Mouse (Mus musculus) forebrain, embryonic 15.5 days (tissue): ENCODE results near the gene Trim37. TPM values are rescaled to one million over a fixed set of nuclear protein-coding genes. Genes with fewer than 3 reads are reported as not detected.
A peak's percentile ranks its signal among the peaks of the same experiment; 100 is the strongest.

Experiments used
- ATAC-seq: fragments of 200-750 bp; cut with Nextera tagmentation; replicated peaks from 2 replicates; pipeline ENCODE4 v1.8.0; 2017; ENCODE audit warnings: mild to moderate bottlenecking, moderate TSS enrichment, moderate library complexity
- H3K27ac ChIP-seq: fragments of 300-500 bp; sonication (generic); replicated peaks from 2 replicates; pipeline ENCODE4 v1.5.1; 2015; ENCODE audit warnings: mild to moderate bottlenecking, inconsistent platforms
- H3K27me3 ChIP-seq: fragments of 300-500 bp; sonication (generic); 2 replicates; pipeline ENCODE4 v1.6.1; 2015; ENCODE audit warnings: inconsistent platforms
- H3K36me3 ChIP-seq: fragments of 300-500 bp; sonication (generic); 2 replicates; pipeline ENCODE4 v1.6.1; 2015; ENCODE audit warnings: mild to moderate bottlenecking, inconsistent platforms
- H3K4me1 ChIP-seq: fragments of 300-500 bp; sonication (generic); 2 replicates; pipeline ENCODE4 v1.6.1; 2015; ENCODE audit warnings: inconsistent platforms
- H3K4me2 ChIP-seq: fragments of 300-500 bp; sonication (generic); replicated peaks from 2 replicates; pipeline ENCODE4 v1.6.1; 2015; ENCODE audit warnings: mild to moderate bottlenecking, inconsistent platforms
- H3K4me3 ChIP-seq: fragments of 300-500 bp; sonication (generic); 2 replicates; pipeline ENCODE4 v1.5.1; 2015; ENCODE audit warnings: mild to moderate bottlenecking, inconsistent platforms
- H3K9ac ChIP-seq: fragments of 300-500 bp; sonication (generic); replicated peaks from 2 replicates; pipeline ENCODE4 v1.6.1; 2015; ENCODE audit warnings: mild to moderate bottlenecking, inconsistent platforms
- H3K9me3 ChIP-seq: fragments of 300-500 bp; sonication (generic); 2 replicates; pipeline ENCODE4 v1.6.1; 2016; ENCODE audit warnings: inconsistent platforms
- WGBS: fragments of 180-500 bp; shearing (Covaris S2); methylation state at CpG from one replicate; pipeline ENCODE4 v1.1.7; 2015; ENCODE audit warnings: mixed read lengths; 5-methylcytosine and 5-hydroxymethylcytosine counted together
- polyA plus RNA-seq: library from polyadenylated mRNA; unstranded; fragments of >200 nt; fragmentation: Nextera tagmentation; extraction: Ambion mirVana; gene quantifications from 2 replicates; pipeline ENCODE4 v1.2.1, GENCODE M21; 2015

Trim37 gene
- 86.9 and 90.3 TPM in 2 replicates for polyA plus RNA-seq

DNA sequence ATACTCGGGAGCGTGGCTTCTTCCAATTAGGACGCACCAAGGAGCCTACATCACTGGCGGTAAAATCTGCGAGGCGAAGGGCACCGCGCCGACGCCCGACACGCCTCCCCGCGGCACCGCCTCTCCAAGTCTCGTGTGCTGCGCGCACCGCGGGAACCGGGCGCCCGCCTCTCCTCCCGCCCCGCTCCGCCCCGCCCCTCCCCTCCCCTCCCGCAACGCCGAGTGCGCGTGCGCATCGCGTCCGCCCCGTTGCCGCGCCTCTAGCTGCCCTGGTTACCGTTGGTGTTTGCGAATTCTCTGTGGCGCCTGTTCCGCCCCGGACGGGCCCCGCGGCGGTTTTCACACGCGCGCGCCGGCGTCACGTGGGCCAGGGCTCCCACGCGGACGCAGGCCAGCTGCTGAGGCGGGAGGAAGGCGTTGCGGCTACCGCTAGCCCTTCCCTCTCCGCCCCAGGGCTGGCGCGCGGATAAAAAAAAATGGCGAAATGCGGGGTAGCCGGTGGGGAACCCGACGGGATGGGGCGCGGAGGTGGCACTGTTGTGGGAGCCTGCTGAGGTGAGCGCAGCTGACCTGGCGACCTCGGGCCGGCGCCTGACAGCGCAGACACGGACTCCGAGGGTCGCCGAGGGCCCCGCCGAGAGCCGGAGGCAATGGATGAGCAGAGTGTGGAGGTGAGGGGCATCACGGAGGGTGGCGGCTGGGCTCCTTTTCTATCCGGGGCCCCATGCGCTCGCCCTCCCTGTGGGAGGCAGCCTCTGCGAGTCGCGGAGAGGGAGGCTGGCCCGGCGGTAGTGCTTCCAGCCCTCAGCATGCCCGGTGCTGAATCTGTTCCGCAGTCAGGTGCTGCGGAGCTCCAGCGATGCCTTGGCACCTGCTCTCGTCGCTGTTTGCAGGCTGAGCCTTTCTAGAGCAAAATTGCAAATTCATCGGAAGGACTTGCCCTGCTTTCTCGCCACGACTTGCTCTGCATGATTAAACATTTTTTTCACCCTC lies at the start of gene Trim37:
Gene Trim37 (plus strand): TSS at position 254 of the 993 bp plus-strand sequence.
- under 1% methylated on average over 77 of the region's 105 CpGs for WGBS
- H3K4me2 ChIP-seq, result peak within 1 kb of the TSS; percentile 53
- H3K9me3 ChIP-seq, result no peaks in the 10 kb centered on the region
- peak within 1 kb of the TSS; percentile 64 for H3K4me3 ChIP-seq
- no peaks in the 10 kb centered on the region for H3K27me3 ChIP-seq
- peaks cover 26% of the 10 kb centered on the region for H3K4me1 ChIP-seq
- ATAC-seq, result peak; percentile 95
- peaks cover 22% of the 10 kb centered on the region for H3K36me3 ChIP-seq
- peak within 1 kb of the TSS; percentile 80 for H3K9ac ChIP-seq
- peak within 1 kb of the TSS; percentile 91 for H3K27ac ChIP-seq

DNA sequence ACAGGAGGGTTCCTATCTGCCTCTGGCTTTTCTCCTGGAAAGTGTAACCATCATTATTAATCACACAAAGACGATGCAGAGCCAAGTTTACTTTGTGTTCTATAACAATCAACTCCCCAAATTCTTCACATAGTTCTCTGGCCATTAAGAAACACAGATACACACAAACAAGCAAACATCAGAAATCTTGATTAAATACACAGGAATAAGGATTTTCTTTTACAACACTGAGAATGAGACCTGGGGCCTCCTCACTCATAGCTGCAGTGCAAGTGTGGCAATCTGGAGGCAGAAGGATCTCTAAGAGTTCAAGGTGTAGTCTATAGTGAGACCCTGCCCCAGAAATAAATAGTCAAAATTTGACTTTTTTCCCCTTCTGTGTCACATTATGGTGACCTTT lies 43.2 kb upstream of the Trim37 start:
- H3K4me3 ChIP-seq, result no peak overlapping the region
- no peaks in the 10 kb centered on the region for H3K27me3 ChIP-seq
- ATAC-seq, result no peak
- H3K36me3 ChIP-seq, result peaks cover 43% of the 10 kb centered on the region
- no peak overlapping the region for H3K9ac ChIP-seq
- no peaks in the 10 kb centered on the region for H3K9me3 ChIP-seq
- H3K4me1 ChIP-seq, result peaks cover 45% of the 10 kb centered on the region
- no peak overlapping the region for H3K4me2 ChIP-seq
- H3K27ac ChIP-seq, result no peak overlapping the region
- WGBS, result 76% methylated on average over 1 of the region's 1 CpGs

DNA sequence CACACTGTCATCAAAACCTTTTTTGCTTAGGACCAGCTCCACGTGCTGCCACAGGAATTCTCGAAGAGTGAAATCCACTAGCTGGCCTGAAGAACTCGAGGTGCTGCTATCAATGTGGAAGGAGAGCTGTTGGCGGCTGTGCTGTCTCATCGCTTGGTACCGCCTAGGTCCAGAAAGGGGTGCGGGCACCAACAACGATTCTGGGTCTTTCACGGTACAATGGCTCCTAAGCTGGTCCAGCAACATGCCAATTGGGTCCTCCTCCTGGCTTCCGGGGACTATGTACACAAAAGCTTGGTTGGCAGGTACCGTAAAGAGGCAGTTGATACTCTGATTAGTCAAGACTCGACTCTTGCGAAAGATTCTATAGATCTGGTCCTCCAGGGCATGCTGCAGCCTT lies 41.4 kb upstream of the Trim37 start:
- H3K9me3 ChIP-seq, result no peaks in the 10 kb centered on the region
- H3K36me3 ChIP-seq, result peaks cover 38% of the 10 kb centered on the region
- H3K9ac ChIP-seq, result no peak overlapping the region
- H3K4me3 ChIP-seq, result peak overlapping the region; percentile 95
- ATAC-seq, result no peak
- 91% methylated on average over 13 of the region's 13 CpGs for WGBS
- peak overlapping the region; percentile 84 for H3K4me2 ChIP-seq
- H3K27ac ChIP-seq, result no peak overlapping the region
- H3K27me3 ChIP-seq, result no peaks in the 10 kb centered on the region
- H3K4me1 ChIP-seq, result peaks cover 41% of the 10 kb centered on the region

DNA sequence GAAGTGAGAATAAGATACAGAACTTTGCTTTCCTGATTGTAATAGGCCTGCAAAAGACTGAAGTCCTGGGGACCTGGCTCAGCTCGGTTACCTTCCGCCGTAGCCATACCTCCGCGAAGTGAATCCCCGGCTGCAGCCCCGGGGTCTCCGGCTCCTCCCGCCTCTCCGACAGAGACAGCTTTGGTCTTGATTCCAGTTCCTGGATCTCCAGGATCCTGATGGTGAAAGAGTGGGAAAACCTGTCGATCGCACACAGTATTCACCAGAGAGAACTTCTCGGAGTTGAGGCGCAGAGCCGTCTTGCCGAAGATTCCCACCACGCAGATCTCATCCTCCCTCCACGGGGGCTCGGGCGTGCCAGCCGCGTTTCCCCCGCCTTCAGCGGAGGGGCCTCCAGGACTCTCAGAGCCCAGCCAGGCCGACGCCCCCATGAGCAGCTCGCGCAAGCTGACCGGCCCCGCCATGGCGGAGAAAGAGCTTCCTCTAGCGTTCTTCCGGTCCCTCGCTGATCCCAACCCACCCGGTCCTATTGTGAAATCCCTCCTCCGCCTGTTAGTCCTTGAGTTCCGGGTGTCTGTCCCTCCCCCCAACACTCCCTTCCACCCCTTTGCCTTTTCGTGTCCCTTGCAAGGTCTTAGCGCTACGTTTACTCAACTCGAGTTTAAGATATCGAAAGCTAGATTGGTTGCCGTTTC lies 40.4 kb upstream of the Trim37 start, which contains the start of gene Smg8:
Gene Smg8 (minus strand): TSS at position 485 of the 695 bp plus-strand sequence.
- Histone ChIP-seq H3K4me1 (peaks cover 41% of the 10 kb centered on the region), H3K9ac (peak within 1 kb of the TSS; percentile 88), H3K4me3 (peak within 1 kb of the TSS; percentile 95), H3K27me3 (no peaks in the 10 kb centered on the region), H3K27ac (peak within 1 kb of the TSS; percentile 58), H3K9me3 (no peaks in the 10 kb centered on the region), H3K4me2 (peak within 1 kb of the TSS; percentile 84), H3K36me3 (peaks cover 36% of the 10 kb centered on the region)
- ATAC-seq, result peak; percentile 93
- WGBS, result under 1% methylated on average over 43 of the region's 43 CpGs

DNA sequence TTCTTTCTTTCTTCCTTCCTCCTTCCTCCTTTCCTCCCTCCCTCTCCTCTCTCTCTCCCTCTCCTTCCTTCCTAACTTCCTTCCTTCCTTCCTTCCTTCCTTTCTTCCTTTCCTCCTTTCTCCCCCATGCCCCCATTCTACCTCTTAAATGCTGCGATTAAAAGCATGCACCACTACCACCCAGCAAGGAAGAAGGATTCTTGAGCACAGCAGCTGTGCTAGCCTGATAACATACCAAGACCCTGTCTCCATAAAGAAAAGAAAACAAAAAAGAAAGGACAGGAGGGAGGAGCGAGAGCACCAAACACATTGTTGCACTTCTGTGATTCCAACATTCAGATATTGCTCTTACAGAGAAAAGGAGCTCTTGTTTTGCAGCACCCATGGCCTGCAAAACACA lies 39.7 kb upstream of the Trim37 start:
- 73% methylated on average over 2 of the region's 2 CpGs for WGBS
- H3K36me3 ChIP-seq, result peaks cover 37% of the 10 kb centered on the region
- peaks cover 37% of the 10 kb centered on the region for H3K4me1 ChIP-seq
- H3K4me2 ChIP-seq, result peak overlapping the region; percentile 84
- ATAC-seq, result no peak
- no peaks in the 10 kb centered on the region for H3K9me3 ChIP-seq
- no peaks in the 10 kb centered on the region for H3K27me3 ChIP-seq
- H3K4me3 ChIP-seq, result peak overlapping the region; percentile 95
- peak overlapping the region; percentile 88; the same call in 1 of the 2 replicates for H3K9ac ChIP-seq
- no peak overlapping the region for H3K27ac ChIP-seq

DNA sequence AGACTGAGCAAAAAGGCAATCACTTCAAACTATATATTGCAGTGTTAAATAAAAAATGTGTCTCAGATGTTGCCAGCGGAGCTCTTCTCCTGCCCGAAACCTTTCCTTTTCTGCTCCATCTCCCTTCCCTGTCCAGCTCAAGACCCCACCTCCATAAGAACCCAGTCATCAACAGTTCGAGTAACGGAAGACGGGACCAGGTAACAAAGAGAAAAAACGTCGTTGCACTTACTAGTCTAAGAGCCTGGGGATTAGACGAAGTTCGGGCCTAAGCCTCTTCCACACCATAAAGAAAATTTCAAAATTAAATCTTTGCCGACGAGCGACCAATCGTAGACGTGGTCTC lies 18.5 kb upstream of the Trim37 start, which contains the start of gene Prr11:
Gene Prr11 (minus strand): TSS at position 300 of the 346 bp plus-strand sequence.
- H3K4me2 ChIP-seq, result peak within 1 kb of the TSS; percentile 65
- peak within 1 kb of the TSS; percentile 97 for H3K9ac ChIP-seq
- peaks cover 36% of the 10 kb centered on the region for H3K4me1 ChIP-seq
- H3K36me3 ChIP-seq, result peaks cover 16% of the 10 kb centered on the region
- no peaks in the 10 kb centered on the region for H3K9me3 ChIP-seq
- H3K27ac ChIP-seq, result peak within 1 kb of the TSS; percentile 95
- no peaks in the 10 kb centered on the region for H3K27me3 ChIP-seq
- peak within 1 kb of the TSS; percentile 88 for H3K4me3 ChIP-seq
- under 1% methylated on average over 14 of the region's 14 CpGs for WGBS
- ATAC-seq, result no peak

DNA sequence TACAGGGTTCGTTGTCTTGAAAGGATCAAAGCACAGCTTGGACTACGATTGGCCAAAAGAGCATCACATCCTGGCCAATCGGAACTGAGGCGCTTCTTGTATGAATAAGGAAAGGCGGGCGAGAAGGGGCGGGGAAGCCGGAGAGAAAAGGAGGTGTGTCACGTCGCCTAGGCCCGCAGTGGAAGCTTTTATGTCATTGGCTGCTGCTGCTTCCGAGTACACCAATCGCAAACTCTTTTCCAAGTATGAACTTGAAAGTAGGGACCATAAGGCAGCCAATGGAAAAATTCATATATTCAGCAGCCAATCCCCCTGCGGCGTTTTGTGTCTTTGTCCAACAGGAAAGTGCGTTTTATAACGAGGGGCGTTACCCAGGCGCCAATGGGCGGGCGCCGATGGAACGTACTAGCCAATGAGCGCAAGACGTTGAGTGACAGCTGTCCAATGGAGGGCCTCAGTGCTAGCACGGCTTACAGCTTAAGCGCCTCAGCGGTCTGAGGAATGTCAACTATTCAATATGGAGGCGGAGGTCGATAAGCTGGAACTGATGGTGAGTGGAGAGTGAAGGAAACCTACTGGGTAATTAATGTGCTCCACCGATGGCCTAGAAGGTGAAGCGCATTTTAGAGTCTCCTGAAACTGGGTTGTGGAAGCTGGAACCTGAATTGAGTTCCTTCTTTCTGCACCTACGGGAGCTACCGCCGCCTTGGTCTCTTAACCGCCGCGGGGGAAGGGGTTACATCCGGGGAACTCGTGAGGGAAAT lies 17.9 kb upstream of the Trim37 start, which contains the start of gene Ska2:
Gene Ska2 (plus strand): TSS at position 480 of the 764 bp plus-strand sequence.
- peak within 1 kb of the TSS; percentile 88 for H3K4me3 ChIP-seq
- H3K36me3 ChIP-seq, result peaks cover 18% of the 10 kb centered on the region
- H3K27ac ChIP-seq, result peak within 1 kb of the TSS; percentile 95
- no peaks in the 10 kb centered on the region for H3K9me3 ChIP-seq
- peak; percentile 100 for ATAC-seq
- peaks cover 37% of the 10 kb centered on the region for H3K4me1 ChIP-seq
- H3K4me2 ChIP-seq, result peak within 1 kb of the TSS; percentile 65
- no peaks in the 10 kb centered on the region for H3K27me3 ChIP-seq
- under 1% methylated on average over 40 of the region's 40 CpGs for WGBS
- peak within 1 kb of the TSS; percentile 97 for H3K9ac ChIP-seq

DNA sequence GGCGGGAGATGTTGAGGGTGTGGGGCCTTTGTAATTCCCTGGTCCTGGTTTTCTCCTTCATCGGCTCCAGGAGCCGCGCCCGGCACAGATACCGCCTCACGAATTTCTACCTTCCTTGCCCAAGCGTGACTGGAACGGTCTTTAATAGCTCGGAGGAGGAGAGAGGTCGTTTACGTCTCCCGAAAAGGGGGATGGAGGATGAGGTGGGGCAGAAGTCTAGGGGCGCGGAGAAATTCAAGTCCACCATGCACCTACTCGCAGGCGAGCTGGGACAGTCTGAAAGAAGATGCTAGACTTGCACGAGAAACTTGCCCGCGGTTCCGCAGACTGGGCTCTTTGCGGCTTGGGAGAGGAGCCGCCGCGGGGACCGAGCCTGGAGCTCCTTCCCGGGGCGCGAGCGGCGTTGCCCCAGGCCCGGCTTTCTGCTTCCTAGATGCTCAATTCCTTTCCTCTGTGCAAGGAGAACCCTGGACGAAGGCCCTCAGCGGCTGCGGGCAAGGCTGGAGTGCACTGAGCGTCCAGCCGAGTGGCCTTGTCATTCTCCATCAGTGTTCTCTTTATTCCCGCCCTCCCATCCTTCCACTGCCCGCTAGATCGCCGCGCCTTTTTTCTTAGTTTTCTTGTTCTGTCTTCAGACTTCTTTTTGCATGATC lies 17.2 kb upstream of the Trim37 start:
- Histone ChIP-seq H3K4me2 (peak overlapping the region; percentile 65), H3K27ac (peak overlapping the region; percentile 95), H3K4me1 (peaks cover 44% of the 10 kb centered on the region), H3K4me3 (peak overlapping the region; percentile 88), H3K36me3 (peaks cover 19% of the 10 kb centered on the region), H3K9me3 (no peaks in the 10 kb centered on the region), H3K27me3 (no peaks in the 10 kb centered on the region), H3K9ac (peak overlapping the region; percentile 97)
- no peak for ATAC-seq
- under 1% methylated on average over 42 of the region's 42 CpGs for WGBS

DNA sequence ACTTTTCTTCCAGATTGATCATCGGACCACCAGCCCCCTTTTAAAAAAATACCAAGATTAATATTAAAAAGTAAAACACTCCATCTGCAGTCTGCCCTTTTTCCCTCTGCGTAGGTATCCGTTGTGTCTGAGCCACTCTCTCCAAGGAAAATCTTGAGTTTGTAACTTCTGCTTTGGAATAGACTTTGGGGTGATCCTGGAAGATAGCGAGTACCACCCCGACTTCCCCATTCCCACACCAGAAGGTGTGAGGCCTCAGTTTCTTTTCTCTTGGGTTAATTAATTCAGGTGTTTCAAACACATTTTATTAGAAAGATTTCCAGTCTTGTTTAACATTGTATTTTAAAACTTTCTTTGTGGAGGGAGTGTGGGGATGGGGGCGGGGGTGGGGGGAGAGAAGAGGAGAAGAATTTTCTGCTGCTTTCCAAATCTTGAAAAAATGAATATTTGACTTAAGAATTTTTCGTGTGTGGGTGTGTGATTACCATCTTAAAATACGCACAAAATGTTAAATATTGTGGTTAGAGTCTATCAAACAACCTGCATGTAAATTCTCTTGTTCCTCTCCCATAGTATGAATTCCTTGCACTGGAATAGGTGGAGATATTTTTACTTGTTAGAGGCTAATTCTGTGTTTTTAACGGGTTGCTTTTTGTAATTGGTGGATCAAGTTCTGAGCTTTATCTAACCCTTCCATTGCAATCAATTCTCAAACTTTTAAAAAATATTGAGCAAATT lies 16.5 kb upstream of the Trim37 start:
- Histone ChIP-seq H3K9me3 (no peaks in the 10 kb centered on the region), H3K36me3 (peaks cover 24% of the 10 kb centered on the region), H3K9ac (peak overlapping the region; percentile 97), H3K27me3 (no peaks in the 10 kb centered on the region), H3K4me1 (peaks cover 44% of the 10 kb centered on the region), H3K27ac (peak overlapping the region; percentile 95), H3K4me2 (peak overlapping the region; percentile 65), H3K4me3 (peak overlapping the region; percentile 88)
- WGBS, result 1% methylated on average over 9 of the region's 9 CpGs
- no peak for ATAC-seq

DNA sequence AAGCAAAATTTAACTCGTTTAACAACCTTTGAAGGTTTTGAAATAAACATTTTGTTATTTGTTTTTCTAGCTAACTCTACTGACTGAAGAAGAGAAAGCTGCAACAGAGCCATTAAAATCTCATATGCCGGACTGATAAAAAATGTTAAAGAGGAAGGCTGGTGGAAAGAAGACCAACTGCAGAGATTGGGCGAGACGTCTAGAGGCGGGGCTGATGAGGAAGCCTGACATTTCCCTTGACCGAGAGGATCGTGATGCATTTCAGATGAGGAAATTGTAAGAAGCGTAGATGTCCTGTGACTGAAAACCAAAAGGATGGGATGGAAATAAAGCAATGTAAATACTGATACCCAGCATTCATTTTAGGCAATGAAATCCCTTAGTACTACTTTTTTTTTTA lies 5.0 kb upstream of the Trim37 start:
- Histone ChIP-seq H3K27ac (no peak overlapping the region), H3K4me3 (no peak overlapping the region), H3K9ac (no peak overlapping the region), H3K9me3 (no peaks in the 10 kb centered on the region), H3K27me3 (no peaks in the 10 kb centered on the region), H3K36me3 (peaks cover 58% of the 10 kb centered on the region), H3K4me2 (no peak overlapping the region), H3K4me1 (peaks cover 9% of the 10 kb centered on the region)
- ATAC-seq, result no peak
- WGBS, result 79% methylated on average over 8 of the region's 8 CpGs
